Mouse (Mus musculus) lung, postnatal 36 days (tissue): ENCODE results near the gene Mtx2.

Experiments
- DNase-seq: peaks from one replicate; pipeline ENCODE4 v3.0.0; 2022; ENCODE audit warnings: mixed read lengths

Gene Mtx2

DNA sequence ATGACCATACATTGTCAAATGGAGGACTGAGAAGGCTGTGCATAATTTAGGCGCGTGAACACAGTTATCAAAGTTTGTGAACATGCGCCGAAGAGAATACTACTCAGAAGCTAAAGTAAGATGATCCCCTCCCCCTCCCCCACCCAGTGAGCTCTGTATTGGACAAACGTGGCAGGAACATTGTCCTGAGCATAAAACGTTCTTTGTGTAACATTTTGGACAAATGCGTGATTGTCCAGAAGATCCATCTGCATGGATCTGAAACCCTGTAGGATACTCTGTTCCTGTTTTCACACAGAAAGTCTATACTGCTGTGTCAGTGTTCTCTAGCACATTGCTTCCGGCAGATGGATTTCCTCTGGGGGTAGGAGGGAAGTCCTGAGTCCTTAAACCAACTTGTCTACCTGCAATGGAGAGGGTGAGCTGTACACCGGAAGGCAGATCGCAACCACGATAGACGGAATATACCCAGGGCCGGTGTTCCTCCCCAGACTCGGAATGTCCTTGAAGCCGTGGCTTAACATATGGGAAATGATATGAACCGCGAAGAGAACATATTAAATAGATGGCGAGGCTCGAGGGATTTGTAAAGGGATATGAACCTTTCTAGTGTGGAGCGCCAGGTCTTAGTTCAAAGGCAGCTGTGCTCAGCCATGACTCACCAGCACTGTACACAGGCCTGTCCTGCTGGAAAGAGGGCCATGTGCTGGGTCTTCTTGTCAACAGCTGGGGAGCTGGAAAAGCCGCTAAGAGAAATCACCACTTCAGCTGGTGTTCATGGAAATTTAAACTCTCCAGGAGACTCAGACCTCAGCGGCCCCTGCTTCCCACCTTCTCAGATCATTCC lies 100.6 kb downstream of the Mtx2 start:
- no peak for DNase-seq
